Comparison of ENCODE assay signal across 27 mouse cellular contexts in genomic region chr9:97883336-97883735, GRCm38 (mm10).
DNase-seq lines count a peak whose midpoint lies in the region; ATAC-seq lines count a peak whose summit lies in the region.
"Had no signal": no experiment of that assay in that cellular context is flagged by ENCODE, and none has a peak within 500 bp of the region (broad histone marks: within the 10 kb centered on the region; RNA-seq: fewer than 3 reads in every experiment).

No protein-coding gene starts in this region.

- intact Hi-C loops in left cerebral cortex, postnatal 25 days (cut with DNase I), result loop anchor here (1.0 to 5.0 kb wide), 2 partner anchors 91 to 134 kb away; no protein-coding TSS in a partner anchor

- 82% methylated on average over 3 of the region's 3 CpGs for WGBS in heart, embryonic 11.5 days (ENCODE audit: insufficient replicate concordance)

- no peak overlapping the region for H3K4me2 ChIP-seq in heart, embryonic 11.5 days
- H3K4me2 ChIP-seq: embryonic facial prominence, embryonic 15.5 days; heart, embryonic 15.5 days; hindbrain, embryonic 13.5 days; limb, embryonic 13.5 days; liver, embryonic 12.5 days; neural tube, embryonic 13.5 days had no signal

- ATAC-seq in heart, embryonic 11.5 days (replicated peaks; ENCODE audit: insufficient number of reproducible peaks, low FRiP score, low TSS enrichment), result no peak
- ATAC-seq: forebrain, embryonic 14.5 days; inflammation-experienced regulatory T-cells, adult 6 months; liver, embryonic 12.5 days; midbrain, embryonic 16.5 days had no signal

- no peak overlapping the region for H3K4me3 ChIP-seq in heart, embryonic 11.5 days (ENCODE audit: low read depth, low read length)
- H3K4me3 ChIP-seq: embryonic facial prominence, embryonic 15.5 days; heart, embryonic 15.5 days; hindbrain, embryonic 13.5 days; limb, embryonic 13.5 days; liver, embryonic 12.5 days; midbrain, embryonic 10.5 days; myocyte; neural tube, embryonic 13.5 days had no signal

- H3K27ac ChIP-seq in heart, embryonic 11.5 days (ENCODE audit: low read depth, low read length), result no peak overlapping the region
- H3K27ac ChIP-seq: embryonic facial prominence, embryonic 15.5 days; heart, embryonic 15.5 days; hindbrain, embryonic 13.5 days; limb, embryonic 13.5 days; liver, embryonic 12.5 days; midbrain, embryonic 10.5 days; neural tube, embryonic 13.5 days had no signal

- no peaks in the 10 kb centered on the region for H3K4me1 ChIP-seq in heart, embryonic 11.5 days (ENCODE audit: control insufficient read depth, insufficient read depth, low read length)
- H3K4me1 ChIP-seq: embryonic facial prominence, embryonic 15.5 days; heart, embryonic 15.5 days; hindbrain, embryonic 13.5 days; limb, embryonic 13.5 days; liver, embryonic 12.5 days; midbrain, embryonic 10.5 days; neural tube, embryonic 13.5 days had no signal

- no peaks in the 10 kb centered on the region for H3K9me3 ChIP-seq in heart, embryonic 11.5 days (replicated peaks; ENCODE audit: control insufficient read depth, low read length)
- H3K9me3 ChIP-seq: embryonic facial prominence, embryonic 15.5 days; heart, embryonic 15.5 days; hindbrain, embryonic 13.5 days; limb, embryonic 13.5 days; liver, embryonic 12.5 days; midbrain, embryonic 10.5 days; neural tube, embryonic 13.5 days had no signal

- DNase-seq in heart, adult 11 months, result peak; percentile 12
- peak; percentile 68 for DNase-seq in right cerebral cortex, adult 18-20 months
- no peak for DNase-seq in right cerebral cortex, postnatal 4 days
- DNase-seq in left cerebral cortex, postnatal 25 days (ENCODE audit: low spot score in 2 of 2), result peak; percentile 50 to 93
- no peak for DNase-seq in adrenal gland, adult 18-20 months (ENCODE audit: low spot score in 2 of 2)
- DNase-seq in adrenal gland, adult (ENCODE audit: inconsistent age in 2 of 2, low spot score in 1 of 2), result no peak
- DNase-seq: adrenal gland, postnatal 25 days; cerebellum, adult 9-10 months; gastrocnemius, postnatal 36 days; heart, postnatal 36 days; kidney, adult 9 months; kidney, postnatal 14 days; lung, adult 18-20 months; lung, postnatal 10 days; thymus, postnatal 36 days had no signal

- H3K9ac ChIP-seq in heart, embryonic 11.5 days (ENCODE audit: low read depth, low read length), result no peak overlapping the region
- H3K9ac ChIP-seq: embryonic facial prominence, embryonic 15.5 days; heart, embryonic 15.5 days; hindbrain, embryonic 13.5 days; limb, embryonic 13.5 days; liver, embryonic 12.5 days; neural tube, embryonic 13.5 days had no signal

- no peaks in the 10 kb centered on the region for H3K36me3 ChIP-seq in heart, embryonic 11.5 days (ENCODE audit: control insufficient read depth, insufficient read depth, low read length)
- H3K36me3 ChIP-seq: embryonic facial prominence, embryonic 15.5 days; heart, embryonic 15.5 days; hindbrain, embryonic 13.5 days; limb, embryonic 13.5 days; liver, embryonic 12.5 days; midbrain, embryonic 10.5 days; neural tube, embryonic 13.5 days had no signal

- H3K27me3 ChIP-seq in heart, embryonic 11.5 days (ENCODE audit: control insufficient read depth, insufficient read depth, low read length), result no peaks in the 10 kb centered on the region
- H3K27me3 ChIP-seq: embryonic facial prominence, embryonic 15.5 days; heart, embryonic 15.5 days; hindbrain, embryonic 13.5 days; limb, embryonic 13.5 days; liver, embryonic 12.5 days; neural tube, embryonic 13.5 days had no signal

Comparison
In these comparisons a context has a peak if more than half of its experiments do, and no peak if none do; other contexts are left out.
1. DNase-seq: peak in heart, adult 11 months (single experiment), right cerebral cortex, adult 18-20 months (single experiment) and left cerebral cortex, postnatal 25 days (2 of 2); none in right cerebral cortex, postnatal 4 days (single experiment), adrenal gland, adult 18-20 months (0 of 2) and adrenal gland, adult (0 of 2).